Mouse (Mus musculus) CH12.LX (cell line): ENCODE results near the gene Scaf1. TPM values are rescaled to one million over a fixed set of nuclear protein-coding genes. Genes with fewer than 3 reads are reported as not detected.

Experiments used
- DNase-seq: peaks from one replicate; pipeline ENCODE4 v3.0.0-alpha.2; 2013; ENCODE audit errors: extremely low read depth
- H3K27ac ChIP-seq: 2 replicates; pipeline ENCODE4 v1.5.1; 2012; ENCODE audit warnings: low read depth, mild to moderate bottlenecking, control low read depth, moderate library complexity; ENCODE audit not compliant: insufficient read depth
- H3K27me3 ChIP-seq: replicated peaks from 2 replicates; pipeline ENCODE3; 2012; ENCODE audit warnings: inconsistent platforms
- H3K36me3 ChIP-seq, 2 experiments: replicated peaks in 1 of 2; 2 replicates each; pipeline versions ENCODE3 to v1.6.1; 2012; ENCODE audit warnings: inconsistent platforms in 1 of 2, low read length in 1 of 2, mild to moderate bottlenecking in 1 of 2, mixed read lengths in 1 of 2, moderate library complexity in 1 of 2; ENCODE audit not compliant: control insufficient read depth in 1 of 2, insufficient read depth in 1 of 2
- H3K4me1 ChIP-seq, 2 experiments: 2 replicates each; pipeline ENCODE4 v1.6.1; 2012; ENCODE audit warnings: inconsistent platforms in 1 of 2, moderate library complexity in 1 of 2; ENCODE audit not compliant: insufficient read depth in 2 of 2, control insufficient read depth in 1 of 2
- H3K4me2 ChIP-seq: 2 replicates; pipeline ENCODE4 v1.6.1; 2012; ENCODE audit warnings: low read depth, mild to moderate bottlenecking, control low read depth; ENCODE audit not compliant: poor library complexity, insufficient read depth, severe bottlenecking
- H3K4me3 ChIP-seq, 3 experiments: fragments of 150-350 bp in 1 of 3; sonication (generic) in 1 of 3; replicated peaks in 1 of 3; 2 replicates each; pipeline versions ENCODE3 to v1.5.1; 2011 to 2012; ENCODE audit warnings: low read depth in 2 of 3, low read length in 2 of 3, mild to moderate bottlenecking in 2 of 3, moderate library complexity in 2 of 3, control low read depth in 1 of 3, improper control_type of control experiment in 1 of 3, inconsistent platforms in 1 of 3, mixed read lengths in 1 of 3; ENCODE audit not compliant: poor library complexity in 1 of 3
- H3K79me2 ChIP-seq: replicated peaks from 2 replicates; pipeline ENCODE4 v1.6.1; 2012; ENCODE audit warnings: mild to moderate bottlenecking, moderate library complexity; ENCODE audit not compliant: control insufficient read depth, poor library complexity, insufficient read depth, severe bottlenecking; ENCODE audit errors: extremely low read depth
- H3K9ac ChIP-seq: 2 replicates; pipeline ENCODE4 v1.6.1; 2012; ENCODE audit warnings: low read depth, mild to moderate bottlenecking, control low read depth, moderate library complexity; ENCODE audit not compliant: insufficient read depth
- H3K9me3 ChIP-seq: replicated peaks from 2 replicates; pipeline ENCODE3; 2012; ENCODE audit warnings: low read length, inconsistent platforms, mixed read lengths
- BHLHE40 ChIP-seq: IDR thresholded peaks from 2 replicates; pipeline ENCODE4 v1.6.1; 2011; ENCODE audit warnings: mild to moderate bottlenecking, low read depth, low read length, improper control_type of control experiment
- CHD1 ChIP-seq: IDR thresholded peaks from 2 replicates; pipeline ENCODE4 v1.6.1; 2012; ENCODE audit warnings: low read depth, low read length, improper control_type of control experiment, inconsistent platforms
- CHD2 ChIP-seq: IDR thresholded peaks from 2 replicates; pipeline ENCODE4 v1.6.1; 2011; ENCODE audit warnings: low read length, improper control_type of control experiment
- CTCF ChIP-seq, 2 experiments: IDR thresholded peaks in 1 of 2; conservative IDR thresholded peaks in 1 of 2; 2 replicates each; pipeline ENCODE4 v1.5.1; 2011 to 2012; ENCODE audit warnings: low read depth in 2 of 2, low read length in 2 of 2, improper control_type of control experiment in 1 of 2, inconsistent platforms in 1 of 2, mild to moderate bottlenecking in 1 of 2, moderate library complexity in 1 of 2
- E2F4 ChIP-seq: IDR thresholded peaks from 2 replicates; pipeline ENCODE4 v1.6.1; 2011; ENCODE audit warnings: low read depth, low read length, improper control_type of control experiment; ENCODE audit not compliant: insufficient replicate concordance
- ELF1 ChIP-seq: IDR thresholded peaks from 2 replicates; pipeline ENCODE4 v1.6.1; 2014; ENCODE audit warnings: low read depth, mild to moderate bottlenecking, inconsistent platforms, low read length, improper control_type of control experiment
- EP300 ChIP-seq: IDR thresholded peaks from 2 replicates; pipeline ENCODE4 v1.6.1; 2011; ENCODE audit warnings: low read length, improper control_type of control experiment
- ETS1 ChIP-seq: conservative IDR thresholded peaks from 2 replicates; pipeline ENCODE4 v1.6.1; 2012; ENCODE audit warnings: low read depth, mild to moderate bottlenecking, inconsistent platforms, low read length, improper control_type of control experiment, moderate library complexity
- GABPA ChIP-seq: IDR thresholded peaks from 2 replicates; pipeline ENCODE4 v1.6.1; 2012; ENCODE audit warnings: low read depth, low read length, improper control_type of control experiment, inconsistent platforms; ENCODE audit not compliant: insufficient replicate concordance
- HCFC1 ChIP-seq: IDR thresholded peaks from 2 replicates; pipeline ENCODE4 v1.6.1; 2012; ENCODE audit warnings: low read depth, mild to moderate bottlenecking, inconsistent platforms, low read length, improper control_type of control experiment
- IRF4 ChIP-seq: IDR thresholded peaks from 2 replicates; pipeline ENCODE4 v1.6.1; 2014; ENCODE audit warnings: low read depth, mild to moderate bottlenecking, inconsistent platforms, low read length, improper control_type of control experiment
- JUN ChIP-seq: IDR thresholded peaks from 2 replicates; pipeline ENCODE4 v1.6.1; 2011; ENCODE audit warnings: low read depth, mild to moderate bottlenecking, low read length, improper control_type of control experiment, moderate library complexity; ENCODE audit not compliant: insufficient read depth
- JUND ChIP-seq: conservative IDR thresholded peaks from 2 replicates; pipeline ENCODE4 v1.6.1; 2011; ENCODE audit warnings: low read depth, low read length, improper control_type of control experiment
- KAT2A ChIP-seq: IDR thresholded peaks from 2 replicates; pipeline ENCODE4 v1.6.1; 2012; ENCODE audit warnings: low read length, improper control_type of control experiment, inconsistent platforms; ENCODE audit not compliant: insufficient replicate concordance
- MAFK ChIP-seq: IDR thresholded peaks from 2 replicates; pipeline ENCODE4 v1.6.1; 2011; ENCODE audit warnings: low read length, improper control_type of control experiment; ENCODE audit not compliant: insufficient replicate concordance
- MAX ChIP-seq: IDR thresholded peaks from 2 replicates; pipeline ENCODE4 v1.6.1; 2011; ENCODE audit warnings: low read length, improper control_type of control experiment
- MAZ ChIP-seq: IDR thresholded peaks from 2 replicates; pipeline ENCODE4 v1.6.1; 2012; ENCODE audit warnings: low read depth, mild to moderate bottlenecking, inconsistent platforms, low read length, improper control_type of control experiment, moderate library complexity
- MEF2A ChIP-seq: IDR thresholded peaks from 2 replicates; pipeline ENCODE4 v1.6.1; 2014; ENCODE audit warnings: low read depth, mild to moderate bottlenecking, inconsistent platforms, low read length, improper control_type of control experiment, borderline replicate concordance
- MXI1 ChIP-seq: IDR thresholded peaks from 2 replicates; pipeline ENCODE4 v1.6.1; 2011; ENCODE audit warnings: mild to moderate bottlenecking, low read depth, low read length, improper control_type of control experiment
- MYC ChIP-seq: IDR thresholded peaks from 2 replicates; pipeline ENCODE4 v1.6.1; 2011; ENCODE audit warnings: low read depth, mild to moderate bottlenecking, improper control_type of control experiment, low read length
- NELFE ChIP-seq: IDR thresholded peaks from 2 replicates; pipeline ENCODE4 v1.6.1; 2011; ENCODE audit warnings: low read depth, low read length, improper control_type of control experiment
- NRF1 ChIP-seq: IDR thresholded peaks from 2 replicates; pipeline ENCODE4 v1.6.1; 2014; ENCODE audit warnings: low read depth, mild to moderate bottlenecking, inconsistent platforms, low read length, improper control_type of control experiment, moderate library complexity
- PAX5 ChIP-seq: IDR thresholded peaks from 2 replicates; pipeline ENCODE4 v1.6.1; 2012; ENCODE audit warnings: low read length, inconsistent platforms, mixed read lengths
- POLR2A ChIP-seq: IDR thresholded peaks from 2 replicates; pipeline ENCODE4 v1.6.1; 2011; ENCODE audit warnings: low read depth, mild to moderate bottlenecking, improper control_type of control experiment, low read length
- POLR2AphosphoS2 ChIP-seq: IDR thresholded peaks from 2 replicates; pipeline ENCODE4 v1.6.1; 2011; ENCODE audit warnings: low read depth, low read length, improper control_type of control experiment
- RAD21 ChIP-seq: IDR thresholded peaks from 2 replicates; pipeline ENCODE4 v1.6.1; 2011; ENCODE audit warnings: low read depth, mild to moderate bottlenecking, low read length, improper control_type of control experiment, moderate library complexity
- RCOR1 ChIP-seq: conservative IDR thresholded peaks from 2 replicates; pipeline ENCODE4 v1.6.1; 2012; ENCODE audit warnings: low read depth, mild to moderate bottlenecking, inconsistent platforms, low read length, improper control_type of control experiment
- SIN3A ChIP-seq: IDR thresholded peaks from 2 replicates; pipeline ENCODE4 v1.6.1; 2012; ENCODE audit warnings: low read length, improper control_type of control experiment, inconsistent platforms
- SMC3 ChIP-seq: IDR thresholded peaks from 2 replicates; pipeline ENCODE4 v1.6.1; 2011; ENCODE audit warnings: low read depth, low read length, improper control_type of control experiment
- TBP ChIP-seq: conservative IDR thresholded peaks from 2 replicates; pipeline ENCODE4 v1.6.1; 2011; ENCODE audit warnings: low read depth, low read length, improper control_type of control experiment
- TCF12 ChIP-seq: IDR thresholded peaks from 2 replicates; pipeline ENCODE4 v1.6.1; 2014; ENCODE audit warnings: low read depth, mild to moderate bottlenecking, inconsistent platforms, low read length, improper control_type of control experiment
- UBTF ChIP-seq: IDR thresholded peaks from 2 replicates; pipeline ENCODE4 v1.6.1; 2012; ENCODE audit warnings: low read depth, mild to moderate bottlenecking, inconsistent platforms, low read length, improper control_type of control experiment, moderate library complexity
- USF1 ChIP-seq: IDR thresholded peaks from 2 replicates; pipeline ENCODE4 v1.6.1; 2014; ENCODE audit warnings: low read depth, mild to moderate bottlenecking, inconsistent platforms, low read length, improper control_type of control experiment
- USF2 ChIP-seq: conservative IDR thresholded peaks from 2 replicates; pipeline ENCODE4 v1.6.1; 2011; ENCODE audit warnings: low read depth, low read length, improper control_type of control experiment
- ZC3H11A ChIP-seq: IDR thresholded peaks from 2 replicates; pipeline ENCODE4 v1.6.1; 2012; ENCODE audit warnings: low read depth, mild to moderate bottlenecking, inconsistent platforms, low read length, improper control_type of control experiment
- ZKSCAN1 ChIP-seq: IDR thresholded peaks from 2 replicates; pipeline ENCODE4 v1.6.1; 2012; ENCODE audit warnings: low read depth, inconsistent platforms, low read length, improper control_type of control experiment, borderline replicate concordance
- ZMIZ1 ChIP-seq: IDR thresholded peaks from 2 replicates; pipeline ENCODE4 v1.6.1; 2012; ENCODE audit warnings: low read depth, mild to moderate bottlenecking, inconsistent platforms, low read length, improper control_type of control experiment
- ZNF384 ChIP-seq: IDR thresholded peaks from 2 replicates; pipeline ENCODE4 v1.6.1; 2012; ENCODE audit warnings: low read depth, low read length, improper control_type of control experiment, inconsistent platforms
- dilution Hi-C: fragments of 300-500 bp; cut with MboI; formaldehyde crosslinking; loops from 2 replicates; pipeline ENCODE4 v1.14.3; 2020; ENCODE audit warnings: low sequenced_read_pairs; ENCODE audit not compliant: extremely low pct_unique_long_range_greater_than_20kb, extremely low pct_ligation_motif_present
- in situ Hi-C: fragments of 300-500 bp; cut with MboI; formaldehyde crosslinking; loops from 3 replicates; pipeline ENCODE4 v1.14.3; 2019; ENCODE audit warnings: low sequenced_read_pairs, low pct_ligation_motif_present, low pct_unique_long_range_greater_than_20kb, mixed read lengths
- polyA plus RNA-seq: library from polyadenylated mRNA; unstranded; fragments of >175 nt; gene quantifications from 2 replicates; pipeline ENCODE4 v1.2.1, GENCODE M21; 2012; ENCODE audit warnings: low read depth; ENCODE audit not compliant: insufficient read length
- total RNA-seq, 2 experiments: library from RNA; depleted of rRNA; stranded (reverse); fragments of 300-350 nt in 1 of 2; fragments of >200 nt in 1 of 2; gene quantifications; 2 replicates each; pipeline ENCODE4 v1.2.3; 2012 to 2014

Gene Scaf1
- total and polyA plus RNA-seq, 3 experiments = 5.4 to 41.9 (median 18.2) TPM

DNA sequence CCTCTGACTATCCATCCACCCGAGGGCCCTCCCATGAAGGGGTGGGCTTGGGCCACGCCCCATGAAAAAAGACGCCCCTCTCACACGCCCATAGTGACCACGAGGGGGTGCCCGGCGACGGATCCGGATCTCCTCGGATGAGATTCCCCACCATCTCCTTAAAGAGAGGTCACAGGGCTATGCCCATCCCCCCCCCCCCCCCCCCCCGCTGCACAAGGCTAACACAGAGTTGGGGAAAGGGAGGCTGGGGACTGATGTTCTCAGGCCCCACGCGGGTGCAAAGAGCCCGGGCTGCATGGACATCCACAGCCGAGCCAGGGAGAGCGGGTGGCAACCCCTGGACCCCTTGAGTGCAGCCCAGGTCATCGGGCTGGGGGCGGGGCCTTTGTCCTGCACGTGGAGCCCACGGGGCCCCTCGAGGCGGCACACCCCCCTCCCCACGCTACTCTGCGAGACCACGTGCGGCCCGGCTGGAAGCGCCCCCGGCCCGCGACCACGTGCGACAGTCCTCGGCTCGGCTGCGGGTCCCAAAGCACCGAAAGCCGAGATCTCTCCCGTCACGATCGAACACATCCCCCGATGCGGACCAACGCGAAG, 30.5 kb downstream of the Scaf1 start:
- peak; percentile 82 for DNase-seq
- dilution Hi-C loops = no loop called here
- peaks cover 12 to 46% of the 10 kb centered on the region in 2 experiments for H3K4me1 ChIP-seq

DNA sequence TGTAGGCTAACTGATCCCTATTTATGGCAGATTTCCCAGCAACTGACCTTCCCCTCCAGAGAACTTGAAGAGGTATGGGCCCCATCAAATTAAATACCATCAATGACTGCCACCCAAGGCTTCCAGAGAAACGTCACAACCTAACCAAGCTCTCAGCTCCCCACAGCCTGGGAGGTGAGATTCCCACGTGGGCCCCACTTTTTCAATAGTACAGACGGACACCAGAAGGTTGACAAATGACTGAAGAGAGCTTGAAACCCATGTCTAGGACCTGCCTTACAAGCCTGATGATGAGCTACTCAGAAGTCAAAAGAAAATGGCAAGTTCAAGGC, 31.4 kb downstream of the Scaf1 start:
- Histone ChIP-seq H3K79me2 (peaks cover 55% of the 10 kb centered on the region), H3K36me3 (peaks cover 26 to 53% of the 10 kb centered on the region in 2 experiments), H3K4me1 (peaks cover 12 to 37% of the 10 kb centered on the region in 2 experiments), H3K9ac (peak overlapping the region; percentile 92; the same call in 1 of the 2 replicates), H3K4me3 (peak overlapping the region in 2 of 3 experiments; percentile 87 to 99), H3K27me3 (no peaks in the 10 kb centered on the region), H3K27ac (no peak overlapping the region), H3K4me2 (peak overlapping the region; percentile 60), H3K9me3 (no peaks in the 10 kb centered on the region)
- no peak for DNase-seq
- dilution Hi-C loops (no loop called here), in situ Hi-C loops (loop anchor here (5.0 kb wide), 1 partner anchor 63 kb away; no protein-coding TSS in a partner anchor)
- TF ChIP-seq USF2 (no peak), ZNF384 (no peak), ZKSCAN1 (no peak), POLR2A (no peak), MAFK (no peak), CHD1 (no peak), JUND (no peak), ZC3H11A (no peak), TCF12 (no peak), ZMIZ1 (no peak), KAT2A (no peak)

More for the DNA sequence above, 30.5 kb downstream of the Scaf1 start:
- in situ Hi-C loops = loop anchor here (5.0 kb wide), 1 partner anchor 62 kb away; no protein-coding TSS in a partner anchor
- Histone ChIP-seq H3K4me3 (peak overlapping the region; percentile 87 to 99 (median 94)), H3K9me3 (no peaks in the 10 kb centered on the region), H3K9ac (peak overlapping the region; percentile 92), H3K27me3 (no peaks in the 10 kb centered on the region), H3K4me2 (peak overlapping the region; percentile 60), H3K27ac (peak overlapping the region; percentile 60), H3K36me3 (peaks cover 19 to 45% of the 10 kb centered on the region in 2 experiments), H3K79me2 (peaks cover 55% of the 10 kb centered on the region)
- TF ChIP-seq USF2 (no peak), E2F4 (no peak), ZMIZ1 (0 out of 2 replicates have a peak, but pooled peaks have one; percentile 16), SMC3 (no peak), ZKSCAN1 (no peak), MYC (peak; percentile 87), ZNF384 (no peak), JUND (no peak), BHLHE40 (peak; percentile 72), IRF4 (no peak), GABPA (no peak), EP300 (no peak), JUN (no peak), NELFE (no peak), RAD21 (no peak), PAX5 (no peak), ETS1 (peak; percentile 21; the same call in 1 of the 2 replicates), MAFK (no peak), MAX (peak; percentile 93), POLR2AphosphoS2 (no peak), CTCF (conservative IDR thresholded peaks at IDR 0.05 in 1 of 2, IDR thresholded peaks at IDR 0.05 in 1 of 2; ENCODE audit: low read depth in 2 of 2, low read length in 2 of 2) (peak in 1 of 2 experiments; percentile 50; a peak in 2 of 4 replicates), NRF1 (no peak), ELF1 (no peak), MAZ (no peak), ZC3H11A (no peak), POLR2A (no peak), KAT2A (no peak), CHD2 (peak; percentile 80), HCFC1 (no peak), RCOR1 (no peak), UBTF (no peak), CHD1 (no peak; the same call in 1 of the 2 replicates), TCF12 (no peak), TBP (no peak), MEF2A (peak; percentile 45; the same call in 1 of the 2 replicates), SIN3A (peak; percentile 94), MXI1 (peak; percentile 94), USF1 (0 out of 2 replicates have a peak, but pooled peaks have one; percentile 2)
